Mouse (Mus musculus): ENCODE results near the gene Mov10l1. TPM values are rescaled to one million over a fixed set of nuclear protein-coding genes. Genes with fewer than 3 reads are reported as not detected.

Gene Mov10l1
- total RNA-seq (2022) = not detected

GRCm38 (mm10) chr15:88982534-88983079, at the start of gene Mov10l1:
Gene Mov10l1 (plus strand): TSS chr15:88982909.
- DNase-seq (ENCODE audit: low spot score in 2 of 2) = no peak

DNA sequence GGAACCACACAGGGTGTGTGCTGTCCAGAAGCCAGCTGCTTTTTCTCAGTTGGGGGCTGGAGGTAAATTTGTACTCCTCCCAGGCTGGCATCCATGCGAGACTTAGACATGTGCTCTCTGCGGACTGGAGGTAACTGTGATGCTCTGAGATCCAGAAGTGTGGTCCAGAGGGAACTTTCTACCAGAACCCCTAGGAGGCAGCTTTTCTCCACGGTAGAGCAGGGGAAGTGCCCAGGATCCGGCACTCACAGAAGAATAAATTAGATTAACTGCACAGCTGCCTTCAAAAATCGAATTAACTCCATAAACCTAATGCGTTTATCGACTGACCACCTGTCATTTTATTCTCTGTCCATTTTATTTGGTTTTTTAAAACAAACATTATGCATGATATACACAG, 48.6 kb upstream of the Mov10l1 start:
- no peak for DNase-seq (ENCODE audit: low spot score in 2 of 2)

DNA sequence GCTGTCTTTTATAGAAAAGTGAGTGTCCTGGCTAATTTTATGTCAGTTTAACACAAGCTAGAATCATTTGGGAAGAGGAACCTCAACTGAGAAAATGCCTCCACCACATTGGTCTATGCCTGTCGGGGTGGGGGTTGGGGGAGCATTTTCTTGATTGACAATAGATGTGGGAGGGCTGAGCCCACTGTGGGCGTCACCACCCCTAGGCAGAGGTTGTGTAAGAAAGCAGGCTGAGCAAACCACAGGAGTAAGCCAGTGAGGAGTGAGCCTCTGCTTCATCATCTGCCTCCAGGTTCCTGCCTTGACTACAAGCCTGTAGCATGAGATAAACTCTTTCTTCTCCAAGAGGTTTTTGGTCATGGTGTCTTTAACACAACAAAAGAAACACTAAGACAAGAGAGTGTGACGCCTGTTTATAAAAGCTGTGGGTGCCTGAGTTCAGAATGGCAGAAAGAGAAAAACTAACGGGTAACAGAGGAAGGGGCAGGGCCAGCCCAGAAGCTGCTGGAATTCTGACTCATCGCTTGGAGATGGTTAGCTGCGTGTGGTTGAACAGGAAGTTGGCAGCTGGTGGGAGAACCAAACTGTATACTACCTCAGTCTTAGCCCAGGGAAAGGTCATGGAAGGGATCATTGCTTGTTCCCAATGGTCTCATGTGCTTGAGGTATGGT, 46.0 kb upstream of the Mov10l1 start:
- DNase-seq (ENCODE audit: low spot score in 2 of 2) = no peak

- DNase-seq (ENCODE audit: low spot score in 2 of 2) = no peak
These were observed 45.4 kb upstream of the Mov10l1 start for GRCm38 (mm10) chr15:88937291-88937650.

GRCm38 (mm10) chr15:88942783-88943182, 39.9 kb upstream of the Mov10l1 start:
- DNase-seq (ENCODE audit: low spot score in 2 of 2) = no peak

DNA sequence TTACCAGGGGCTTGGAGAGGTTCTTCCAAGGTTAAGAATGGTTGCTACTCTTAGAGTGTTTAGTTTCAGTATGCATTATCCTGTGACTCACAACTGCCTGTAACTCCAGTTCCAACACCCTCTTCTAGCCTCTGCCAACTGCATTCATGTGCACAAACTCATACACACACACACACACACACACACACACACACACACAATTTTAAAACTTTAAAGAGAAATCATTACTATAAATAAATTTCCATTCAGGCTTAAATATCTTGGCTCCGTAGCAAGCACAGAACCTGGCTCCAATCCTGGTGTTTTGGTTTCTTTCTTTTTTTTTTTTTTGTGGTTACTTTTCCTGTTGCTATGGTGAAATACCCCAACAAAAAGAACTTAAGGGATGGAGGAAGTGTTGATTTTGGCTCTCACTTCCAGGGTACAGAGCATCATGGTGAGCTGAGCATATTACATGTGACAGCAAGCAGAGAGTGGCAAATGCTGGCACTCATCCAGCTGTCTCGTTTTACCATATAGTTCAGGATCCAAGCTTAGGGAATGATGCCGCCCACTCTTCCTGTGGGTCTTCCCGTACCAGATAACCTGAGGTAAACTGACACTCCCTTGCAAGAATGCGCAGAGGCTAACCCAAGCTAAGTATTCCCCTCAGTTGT, 38.7 kb upstream of the Mov10l1 start:
- no peak for DNase-seq (ENCODE audit: low spot score in 2 of 2)

GRCm38 (mm10) chr15:88946851-88947250, 35.9 kb upstream of the Mov10l1 start:
- no peak for DNase-seq (ENCODE audit: low spot score in 2 of 2)

GRCm38 (mm10) chr15:88951246-88951645, 31.5 kb upstream of the Mov10l1 start:
- DNase-seq (ENCODE audit: low spot score in 2 of 2) = no peak

DNA sequence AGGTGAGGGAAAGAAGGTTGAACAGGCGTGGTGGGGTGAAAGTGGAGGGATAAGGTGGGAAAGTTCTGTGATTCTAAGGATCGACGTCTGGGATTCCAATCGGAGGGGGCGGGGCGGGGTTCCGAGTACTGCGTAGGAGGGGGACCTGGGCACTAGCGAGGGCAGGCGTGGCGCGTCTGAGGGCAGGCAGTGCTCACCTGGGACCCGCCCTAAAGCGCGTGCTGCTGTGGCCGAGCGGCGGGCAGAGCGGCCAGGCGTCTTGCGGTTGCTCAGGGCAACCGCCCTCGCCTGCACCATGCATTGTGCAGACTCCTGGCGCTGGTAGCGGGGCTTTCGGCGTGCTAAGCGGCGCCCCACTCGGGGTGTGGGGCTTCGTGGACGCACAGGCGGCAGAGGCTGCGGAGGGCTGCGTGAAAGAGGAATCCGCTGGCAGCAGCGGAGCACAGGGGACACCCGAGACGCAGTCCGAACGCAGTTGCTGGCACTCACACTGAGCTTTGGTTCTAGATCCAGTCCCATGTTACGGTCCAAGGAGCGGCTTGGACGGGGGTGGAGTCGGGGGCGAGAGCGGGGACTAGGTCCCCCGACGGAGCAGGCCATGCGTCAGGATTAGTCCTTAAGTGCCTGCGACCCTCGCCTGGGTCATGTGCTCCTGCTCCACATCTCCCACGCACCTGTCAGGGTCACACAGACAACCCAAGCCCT, 28.2 kb upstream of the Mov10l1 start, which contains the start of gene Ttll8:
TSS of gene Ttll8 (minus strand) at position 51 of the 705 bp plus-strand sequence.
- DNase-seq (ENCODE audit: low spot score in 2 of 2) = no peak

DNA sequence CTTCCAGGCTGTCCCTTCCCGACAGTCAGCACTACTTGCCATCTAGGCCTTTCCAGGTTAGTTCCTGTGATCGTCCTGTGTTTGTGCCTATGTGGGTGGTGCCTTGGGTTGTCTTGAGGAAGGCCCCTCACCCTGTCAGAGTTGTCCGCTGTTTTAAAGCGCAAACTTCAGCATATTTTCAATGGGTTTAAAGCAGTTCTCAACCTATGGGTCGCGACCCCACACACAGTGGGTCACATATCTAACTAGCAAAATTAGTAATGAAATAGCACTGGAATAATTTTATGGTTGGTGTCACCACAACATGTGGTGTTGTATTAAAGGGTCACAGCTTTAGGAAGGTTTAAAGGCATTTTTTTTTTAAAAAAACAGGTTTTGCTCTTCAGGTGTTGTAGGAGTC, 27.4 kb upstream of the Mov10l1 start:
- DNase-seq (ENCODE audit: low spot score in 2 of 2) = no peak

DNA sequence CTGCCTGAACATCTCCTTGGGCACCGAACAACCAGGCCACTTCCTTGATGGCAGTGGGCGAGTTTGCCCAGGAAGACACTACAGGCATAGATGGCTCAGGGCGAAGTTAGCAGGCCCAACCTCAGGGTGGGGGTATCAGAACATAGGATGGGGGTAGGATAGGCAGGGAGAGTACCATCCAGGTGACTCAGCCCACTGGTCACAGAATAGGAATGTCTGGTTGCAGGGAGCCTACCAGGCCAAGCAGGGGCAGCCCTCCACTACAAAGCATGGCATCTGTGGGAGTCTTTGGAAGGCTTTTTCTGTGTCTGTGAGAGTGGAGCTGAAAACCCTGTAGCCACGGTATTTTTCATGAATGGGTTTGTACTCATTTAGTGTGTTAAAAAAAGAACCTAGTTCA, 25.2 kb upstream of the Mov10l1 start:
- DNase-seq (ENCODE audit: low spot score in 2 of 2) = no peak

DNA sequence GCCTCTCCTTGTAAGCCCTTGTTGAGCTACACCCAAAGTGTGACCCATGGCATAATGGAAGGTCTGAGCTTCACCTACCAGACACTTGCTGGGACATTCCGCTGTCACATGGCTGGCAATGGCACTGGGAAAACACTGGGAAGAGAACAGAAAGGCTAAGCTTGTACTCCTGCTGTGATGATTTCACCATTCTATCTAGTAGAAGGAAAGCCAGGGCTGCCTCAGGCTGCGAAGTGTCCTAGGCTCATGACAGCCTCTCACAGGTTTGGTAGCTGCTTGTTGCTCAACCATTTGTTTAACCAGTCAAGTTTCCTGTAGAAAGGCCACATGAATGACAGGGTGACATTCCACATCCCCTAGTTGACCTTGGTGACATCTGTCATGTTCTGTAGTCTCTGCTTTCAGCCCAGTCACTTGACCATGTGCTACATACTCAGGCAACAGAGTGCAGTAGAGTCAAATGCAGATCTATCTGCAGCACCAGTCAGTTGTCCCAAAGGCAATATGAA, 18.6 kb upstream of the Mov10l1 start:
- DNase-seq (ENCODE audit: low spot score in 2 of 2) = no peak

DNA sequence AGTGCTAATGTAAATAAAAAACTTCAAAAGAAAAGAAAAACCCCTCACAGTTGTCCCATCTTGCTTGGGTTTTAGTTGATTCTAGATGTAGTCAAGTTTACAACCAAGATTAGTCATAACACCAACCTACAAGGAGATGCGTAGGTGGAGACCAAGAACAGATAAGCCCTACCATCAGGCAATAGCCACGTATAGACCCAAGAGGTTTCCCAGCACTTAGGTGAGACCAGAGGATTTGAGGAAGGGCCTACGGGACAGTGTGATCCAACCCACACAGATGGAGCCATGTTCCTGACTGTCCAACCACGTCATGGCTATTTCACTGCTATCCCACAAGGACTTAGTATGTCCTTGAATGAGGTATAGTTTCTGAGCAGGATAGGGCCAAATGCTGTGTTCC, 10.4 kb upstream of the Mov10l1 start:
- no peak for DNase-seq (ENCODE audit: low spot score in 2 of 2)

DNA sequence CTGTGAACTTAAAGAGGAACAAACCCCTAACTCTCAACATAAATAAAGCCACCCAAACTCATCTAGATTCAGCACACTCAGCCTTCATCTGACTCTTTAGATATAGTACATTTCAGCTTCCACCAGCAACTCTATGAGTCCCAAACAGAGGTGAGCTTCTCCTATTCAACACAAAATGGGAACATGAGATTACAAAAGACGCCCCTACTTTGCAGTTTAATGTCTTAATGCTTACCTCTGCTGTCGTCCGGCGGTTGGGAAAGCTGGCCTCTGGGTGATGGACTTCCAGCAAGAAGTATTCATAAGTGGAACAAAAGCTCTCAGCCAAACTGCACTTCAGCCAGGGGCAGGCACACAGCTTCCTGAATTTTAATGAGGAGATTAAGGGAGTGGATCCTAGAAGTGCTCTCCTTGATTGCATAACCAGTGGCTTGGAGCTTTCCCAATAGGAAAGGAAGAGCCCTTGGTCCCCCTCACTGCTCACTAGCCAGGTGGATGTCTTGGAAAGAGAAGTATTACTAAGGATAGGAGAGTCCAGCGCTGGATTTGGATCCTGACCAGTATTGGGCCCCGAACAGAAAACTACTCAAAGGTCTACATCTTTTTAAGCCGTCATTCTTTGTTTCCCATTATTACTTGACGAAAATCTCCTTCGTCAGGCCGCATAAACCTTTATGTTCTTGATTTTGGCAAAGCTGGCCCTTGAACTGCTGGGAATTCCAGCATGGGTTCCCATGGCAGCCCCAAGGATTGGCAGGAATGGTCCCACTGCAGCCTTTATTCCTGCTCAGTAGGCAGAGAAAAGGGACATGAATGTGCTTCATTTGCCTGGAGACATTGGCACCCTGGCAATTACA, 4.2 kb upstream of the Mov10l1 start, which contains the start of gene Mlc1:
TSS of gene Mlc1 (minus strand) at position 727 of the 857 bp plus-strand sequence.
- peak; percentile 13 to 37 for DNase-seq (ENCODE audit: low spot score in 2 of 2)

DNA sequence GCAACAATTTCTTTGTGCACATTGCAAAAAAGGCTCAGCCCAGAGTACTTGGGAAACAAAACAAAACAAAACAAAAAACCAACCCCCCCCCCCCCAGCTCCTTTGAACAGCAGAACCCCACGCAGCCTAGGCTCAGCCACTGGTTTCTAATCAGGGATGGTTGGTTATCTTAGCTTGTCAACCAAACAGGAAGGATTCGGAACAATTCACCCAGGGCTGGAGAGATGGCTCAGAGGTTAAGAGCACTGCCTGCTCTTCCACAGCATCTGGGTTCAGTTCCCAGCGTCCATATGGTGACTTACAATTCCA, 3.6 kb upstream of the Mov10l1 start:
- no peak for DNase-seq (ENCODE audit: low spot score in 2 of 2)

DNA sequence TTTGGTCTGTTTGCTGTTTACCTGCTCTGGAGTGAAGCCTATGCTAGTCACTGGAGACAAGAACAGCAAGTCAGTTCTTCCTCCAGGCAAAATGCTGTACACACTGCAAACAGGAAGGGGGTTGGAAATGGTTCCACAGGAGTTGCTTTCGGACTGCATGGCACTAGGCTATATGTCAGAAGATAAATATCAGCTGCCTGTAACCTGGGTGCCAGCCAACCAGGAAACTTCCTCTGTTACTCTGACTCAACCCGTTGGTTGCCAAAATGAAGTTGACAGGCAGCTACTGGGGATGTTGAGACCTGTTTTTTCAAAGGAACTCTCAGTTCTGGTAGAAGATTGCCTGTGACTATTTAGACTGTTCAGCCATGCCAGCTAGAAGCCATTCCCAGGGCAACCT, 6.5 kb downstream of the Mov10l1 start:
- no peak for DNase-seq (ENCODE audit: low spot score in 2 of 2)

DNA sequence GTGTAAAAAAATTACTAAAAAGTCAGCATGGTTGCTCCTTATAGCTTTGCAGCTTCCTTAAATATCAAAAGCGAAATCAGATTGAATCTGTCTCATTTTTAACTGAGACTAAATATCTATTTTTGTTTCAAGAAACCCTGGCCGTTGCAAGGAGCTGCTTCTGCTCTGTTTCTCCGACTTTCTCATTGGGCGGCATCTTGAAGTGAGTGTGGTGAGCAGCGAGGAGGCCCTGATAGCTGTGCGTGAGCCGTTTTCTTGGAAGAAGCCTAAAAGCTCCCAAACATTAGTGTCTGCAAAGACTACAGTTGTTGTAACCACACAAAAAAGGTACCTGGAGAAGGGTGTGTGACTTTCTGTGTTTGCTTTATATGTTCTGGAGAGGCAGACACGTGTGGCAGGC, 15.9 kb downstream of the Mov10l1 start:
- no peak for DNase-seq (ENCODE audit: low spot score in 2 of 2)

GRCm38 (mm10) chr15:88999124-88999523, 16.4 kb downstream of the Mov10l1 start:
- no peak for DNase-seq (ENCODE audit: low spot score in 2 of 2)

- no peak for DNase-seq (ENCODE audit: low spot score in 2 of 2)
These were observed 17.7 kb downstream of the Mov10l1 start for GRCm38 (mm10) chr15:89000367-89000766.

GRCm38 (mm10) chr15:89001245-89001644, 18.5 kb downstream of the Mov10l1 start:
- no peak for DNase-seq (ENCODE audit: low spot score in 2 of 2)

- DNase-seq (ENCODE audit: low spot score in 2 of 2) = no peak
These were observed 24.3 kb downstream of the Mov10l1 start for GRCm38 (mm10) chr15:89007002-89007401.

Data from left cerebral cortex, adult 8-10 months (tissue).